Mouse (Mus musculus) olfactory bulb, adult 2 months (tissue): Measurements from ENCODE around the gene Rnf8. TPM values are rescaled to one million over a fixed set of nuclear protein-coding genes. Genes with fewer than 3 reads are reported as not detected.

Experiments
- H3K27ac ChIP-seq: fragments of 200-500 bp; 2 replicates; pipeline ENCODE4 v1.5.1; 2012; ENCODE audit warnings: low read depth, low read length; ENCODE audit not compliant: insufficient read depth
- H3K4me1 ChIP-seq: fragments of 200-500 bp; 2 replicates; pipeline ENCODE4 v1.6.1; 2012; ENCODE audit warnings: low read length; ENCODE audit not compliant: control insufficient read depth, insufficient read depth
- H3K4me3 ChIP-seq: fragments of 200-500 bp; 2 replicates; pipeline ENCODE4 v1.5.1; 2012; ENCODE audit warnings: mild to moderate bottlenecking, low read depth, low read length, moderate library complexity; ENCODE audit not compliant: insufficient read depth
- CTCF ChIP-seq: fragments of 200-500 bp; IDR thresholded peaks from 2 replicates; pipeline ENCODE4 v1.5.1; 2012; ENCODE audit warnings: low read depth, mild to moderate bottlenecking, low read length, moderate library complexity; ENCODE audit not compliant: insufficient read depth
- POLR2A ChIP-seq: fragments of 200-500 bp; IDR thresholded peaks from 2 replicates; pipeline ENCODE4 v1.6.1; 2012; ENCODE audit warnings: mild to moderate bottlenecking, low read depth, low read length, moderate library complexity; ENCODE audit not compliant: insufficient read depth
- WGBS: fragments of 180-500 bp; shearing (Covaris S2); methylation state at CpG from one replicate; pipeline ENCODE4 v1.1.7; 2018; 5-methylcytosine and 5-hydroxymethylcytosine counted together
- polyA plus RNA-seq: library from polyadenylated mRNA; stranded (reverse); fragments of >200 nt; gene quantifications from 2 replicates; pipeline ENCODE4 v1.2.4, GENCODE M21; 2012; ENCODE audit warnings: low replicate concordance; ENCODE audit not compliant: missing spikeins, insufficient read depth, insufficient read length

Gene Rnf8
- polyA plus RNA-seq, 1 experiment, result not detected

DNA sequence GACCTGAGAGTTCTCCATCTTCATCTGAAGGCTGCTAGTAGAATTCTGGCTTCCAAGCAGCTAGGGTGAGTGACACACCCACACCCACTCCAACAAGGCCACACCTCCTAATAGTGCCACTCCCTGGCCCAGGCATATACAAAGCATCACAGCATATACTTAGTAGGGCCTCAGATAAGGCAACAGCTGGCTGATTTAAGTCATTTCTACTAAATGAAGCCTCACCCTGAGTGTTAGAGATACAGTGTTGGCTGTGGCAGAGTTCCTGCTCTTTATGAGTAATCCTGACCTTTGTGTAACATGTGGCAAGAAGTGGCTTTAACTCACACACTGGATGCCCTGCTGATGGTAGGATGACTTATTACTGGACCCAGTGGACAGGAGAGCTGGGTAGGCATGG, 55.3 kb downstream of the Rnf8 start:
- TF ChIP-seq POLR2A, result no peak
- no peak for TF ChIP-seq CTCF
- no peak overlapping the region for H3K27ac ChIP-seq
- peaks cover 7% of the 10 kb centered on the region; the same call in 1 of the 2 replicates for H3K4me1 ChIP-seq
- no peak overlapping the region for H3K4me3 ChIP-seq

GRCm38 (mm10) chr17:29671021-29671420, 56.4 kb downstream of the Rnf8 start:
- Histone ChIP-seq H3K27ac (no peak overlapping the region), H3K4me1 (peaks cover 7% of the 10 kb centered on the region; the same call in 1 of the 2 replicates), H3K4me3 (no peak overlapping the region)
- TF ChIP-seq POLR2A (no peak), CTCF (no peak)
- 46% methylated on average over 2 of the region's 2 CpGs for WGBS

GRCm38 (mm10) chr17:29673325-29673724, 58.7 kb downstream of the Rnf8 start:
- Histone ChIP-seq H3K27ac (no peak overlapping the region), H3K4me1 (peaks cover 2% of the 10 kb centered on the region; the same call in 1 of the 2 replicates), H3K4me3 (no peak overlapping the region)
- 96% methylated on average over 4 of the region's 4 CpGs for WGBS
- TF ChIP-seq POLR2A, result no peak
- no peak for TF ChIP-seq CTCF

- Histone ChIP-seq H3K4me1 (no peaks in the 10 kb centered on the region; the same call in 1 of the 2 replicates), H3K27ac (no peak overlapping the region), H3K4me3 (no peak overlapping the region)
- TF ChIP-seq POLR2A, result no peak
- no peak for TF ChIP-seq CTCF
- 89% methylated on average over 8 of the region's 8 CpGs for WGBS
These were observed 63.9 kb downstream of the Rnf8 start for GRCm38 (mm10) chr17:29678526-29678925.

GRCm38 (mm10) chr17:29679038-29679767, 64.6 kb downstream of the Rnf8 start:
- H3K27ac ChIP-seq, result no peak overlapping the region
- no peak overlapping the region for H3K4me3 ChIP-seq
- TF ChIP-seq CTCF (no peak), POLR2A (no peak)
- H3K4me1 ChIP-seq, result no peaks in the 10 kb centered on the region; the same call in 1 of the 2 replicates
- WGBS, result 85% methylated on average over 6 of the region's 6 CpGs

DNA sequence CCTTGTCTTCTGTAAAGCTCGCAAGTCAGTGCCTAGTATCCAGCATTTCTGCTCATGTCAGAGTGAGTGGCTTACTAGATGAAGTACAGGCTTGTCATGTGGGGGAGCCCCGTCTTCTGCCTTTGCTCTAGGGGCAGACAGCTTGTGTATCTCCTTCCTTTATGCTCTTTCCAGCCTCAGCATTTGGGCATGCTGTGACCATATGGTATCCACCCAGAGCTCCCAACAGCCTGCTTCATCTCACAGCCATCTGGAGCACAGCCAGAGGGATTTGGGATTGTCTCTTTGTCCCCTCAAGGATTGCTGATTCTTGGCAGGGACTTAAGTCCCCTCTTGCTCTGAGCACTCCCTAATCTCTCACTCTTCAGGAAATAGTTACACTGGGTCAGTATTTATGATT, 65.6 kb downstream of the Rnf8 start:
- H3K27ac ChIP-seq, result no peak overlapping the region

DNA sequence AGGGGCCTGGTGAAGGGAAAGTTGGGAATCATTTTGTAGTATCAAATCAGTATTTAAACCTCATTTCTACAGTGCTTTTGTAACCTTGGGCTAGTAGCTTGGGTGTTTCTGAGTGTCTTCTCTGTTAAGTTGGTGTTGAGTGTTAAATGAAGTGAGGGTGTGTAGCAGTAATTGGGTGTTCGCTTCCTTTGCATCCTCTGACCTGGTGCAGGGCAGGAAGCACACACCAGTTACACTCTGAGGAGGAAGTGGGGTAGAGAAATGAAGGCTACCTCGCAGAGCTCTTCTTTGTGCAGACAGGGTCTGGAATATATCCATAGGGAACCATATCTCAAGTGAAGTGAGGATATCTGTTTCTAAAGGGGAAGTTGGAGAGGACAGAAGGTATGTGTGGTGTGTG, 66.3 kb downstream of the Rnf8 start:
- H3K27ac ChIP-seq, result no peak overlapping the region

More for the DNA sequence above, 65.6 kb downstream of the Rnf8 start:
- TF ChIP-seq POLR2A, result no peak
- no peak for TF ChIP-seq CTCF
- no peak overlapping the region for H3K4me3 ChIP-seq
- 70% methylated on average over 2 of the region's 2 CpGs for WGBS
- H3K4me1 ChIP-seq, result no peaks in the 10 kb centered on the region; the same call in 1 of the 2 replicates

DNA sequence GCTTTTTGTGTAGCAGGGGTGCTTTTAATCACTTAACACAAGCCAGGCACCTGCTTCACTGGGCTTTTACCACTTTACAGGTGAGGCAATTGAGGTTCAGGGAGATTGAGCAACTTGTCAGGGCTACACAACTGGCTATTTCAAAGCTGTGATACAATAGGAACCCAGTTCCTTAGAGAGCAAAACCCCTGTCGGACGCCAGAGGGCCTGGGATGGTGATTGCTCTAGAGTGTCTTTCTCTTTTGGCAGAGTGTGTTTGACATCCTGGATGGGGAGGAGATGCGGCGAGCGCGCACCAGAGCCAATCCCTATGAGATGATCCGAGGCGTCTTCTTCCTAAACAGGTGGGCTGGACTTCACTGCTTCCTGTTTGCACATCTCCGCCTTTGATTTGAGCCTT, 67.1 kb downstream of the Rnf8 start:
- 93% methylated on average over 9 of the region's 9 CpGs for WGBS

More for the DNA sequence above, 66.3 kb downstream of the Rnf8 start:
- TF ChIP-seq CTCF, result no peak
- TF ChIP-seq POLR2A, result no peak
- 92% methylated on average over 2 of the region's 2 CpGs for WGBS
- Histone ChIP-seq H3K4me1 (no peaks in the 10 kb centered on the region; the same call in 1 of the 2 replicates), H3K4me3 (no peak overlapping the region)

DNA sequence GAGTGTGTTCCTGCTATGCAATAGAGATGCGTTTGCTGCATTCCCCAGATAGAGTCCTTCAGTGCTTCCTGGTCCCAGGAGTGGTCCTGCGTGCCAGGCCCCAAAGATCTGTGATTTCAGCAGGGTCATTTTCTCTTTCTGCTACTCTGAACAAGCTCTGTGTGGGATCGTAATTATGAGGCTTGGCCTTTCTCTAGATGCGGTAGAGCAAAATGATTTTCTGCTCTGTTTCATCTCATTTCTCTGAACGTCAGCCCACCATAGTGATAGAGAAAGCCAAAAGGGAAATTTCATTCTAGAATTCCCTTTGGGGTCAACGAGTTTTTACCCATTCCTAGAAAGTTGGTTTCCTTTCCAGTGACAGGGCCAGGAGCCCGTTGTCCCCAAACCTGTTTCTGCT, 67.7 kb downstream of the Rnf8 start:
- TF ChIP-seq CTCF (no peak), POLR2A (no peak)
- H3K4me3 ChIP-seq, result no peak overlapping the region
- H3K4me1 ChIP-seq, result no peaks in the 10 kb centered on the region
- H3K27ac ChIP-seq, result no peak overlapping the region
- 62% methylated on average over 7 of the region's 7 CpGs for WGBS

More for the DNA sequence above, 67.1 kb downstream of the Rnf8 start:
- Histone ChIP-seq H3K4me3 (no peak overlapping the region), H3K27ac (no peak overlapping the region), H3K4me1 (no peaks in the 10 kb centered on the region)
- no peak for TF ChIP-seq POLR2A
- no peak for TF ChIP-seq CTCF
